Mouse (Mus musculus) forebrain, embryonic 10.5 days (tissue): ENCODE measurements around the gene Cox10. TPM values are rescaled to one million over a fixed set of nuclear protein-coding genes. Genes with fewer than 3 reads are reported as not detected.

Experiments
- DNase-seq: peaks from one replicate; pipeline ENCODE4 v3.0.0-alpha.2; 2017; ENCODE audit warnings: low spot score; ENCODE audit errors: extremely low spot score
- H3K27ac ChIP-seq: fragments of 300-500 bp; sonication (generic); 2 replicates; pipeline ENCODE4 v1.5.1; 2016; ENCODE audit warnings: mild to moderate bottlenecking
- H3K27me3 ChIP-seq: fragments of 300-500 bp; sonication (generic); 2 replicates; pipeline ENCODE4 v1.6.1; 2016; ENCODE audit warnings: mild to moderate bottlenecking; ENCODE audit not compliant: poor library complexity, severe bottlenecking
- H3K36me3 ChIP-seq: fragments of 300-500 bp; sonication (generic); replicated peaks from 2 replicates; pipeline ENCODE4 v1.6.1; 2016; ENCODE audit warnings: mild to moderate bottlenecking, moderate library complexity
- H3K4me1 ChIP-seq: fragments of 300-500 bp; sonication (generic); 2 replicates; pipeline ENCODE4 v1.6.1; 2016
- H3K4me3 ChIP-seq: fragments of 300-500 bp; sonication (generic); 2 replicates; pipeline ENCODE4 v1.5.1; 2016; ENCODE audit warnings: mild to moderate bottlenecking, moderate library complexity
- H3K9me3 ChIP-seq: fragments of 300-500 bp; sonication (generic); 2 replicates; pipeline ENCODE4 v1.6.1; 2016; ENCODE audit warnings: mild to moderate bottlenecking, moderate library complexity
- WGBS: fragments of 180-500 bp; shearing (Covaris S2); methylation state at CpG from one replicate; pipeline ENCODE4 v1.1.7; 2016; 5-methylcytosine and 5-hydroxymethylcytosine counted together
- polyA plus RNA-seq: library from polyadenylated mRNA; unstranded; fragments of >200 nt; fragmentation: Nextera tagmentation; extraction: Ambion mirVana; gene quantifications from 2 replicates; pipeline ENCODE4 v1.2.1, GENCODE M21; 2016

Gene Cox10
- polyA plus RNA-seq, 1 experiment from 2014 or later, result 29.0 TPM

DNA sequence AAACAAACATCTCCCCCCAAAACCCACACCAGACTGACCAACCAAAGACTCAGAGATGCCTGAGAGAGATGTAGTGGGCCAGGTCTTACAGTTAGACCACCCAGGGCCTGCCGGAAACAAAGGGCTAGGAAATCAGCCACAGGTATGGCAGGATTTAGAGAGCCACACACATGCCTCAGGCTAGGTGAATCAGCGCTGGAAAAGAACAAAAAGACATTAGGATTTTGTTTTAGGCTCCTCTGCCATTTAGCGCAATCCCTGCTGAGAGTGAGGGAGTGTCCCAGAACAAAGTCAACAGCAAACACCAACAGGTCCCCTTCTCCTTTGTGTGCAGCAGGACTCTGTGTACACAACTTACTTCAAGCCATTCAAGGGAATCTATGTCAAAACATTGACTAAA, 142.6 kb downstream of the Cox10 start:
- 31% methylated on average over 3 of the region's 3 CpGs for WGBS
- Histone ChIP-seq H3K9me3 (no peaks in the 10 kb centered on the region), H3K36me3 (no peaks in the 10 kb centered on the region), H3K27me3 (peaks cover 86% of the 10 kb centered on the region), H3K4me1 (no peaks in the 10 kb centered on the region), H3K27ac (no peak overlapping the region), H3K4me3 (no peak overlapping the region)
- no peak for DNase-seq

DNA sequence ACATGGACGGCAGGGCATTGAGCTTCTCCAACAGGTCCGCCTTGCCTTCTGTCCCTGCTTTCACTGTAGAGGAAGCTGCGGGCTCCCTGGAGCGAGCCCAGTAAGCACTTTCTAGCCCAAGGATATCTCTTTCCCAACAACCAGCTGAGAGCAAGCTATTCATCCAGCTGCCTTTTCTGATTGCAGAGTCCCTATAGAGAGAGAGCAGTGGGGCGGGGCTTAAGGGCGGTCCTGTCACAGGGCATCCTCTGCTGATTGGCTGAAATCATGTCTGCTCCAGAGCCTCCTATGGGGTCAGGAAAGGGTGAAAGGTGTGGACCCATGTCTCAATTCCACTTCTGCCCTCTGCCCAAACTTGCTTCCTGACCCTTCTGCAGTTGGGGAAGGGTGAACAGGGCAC, 152.4 kb downstream of the Cox10 start:
- peaks cover 69% of the 10 kb centered on the region for H3K27me3 ChIP-seq
- WGBS, result 79% methylated on average over 6 of the region's 6 CpGs
- H3K4me1 ChIP-seq, result peaks cover 40% of the 10 kb centered on the region

DNA sequence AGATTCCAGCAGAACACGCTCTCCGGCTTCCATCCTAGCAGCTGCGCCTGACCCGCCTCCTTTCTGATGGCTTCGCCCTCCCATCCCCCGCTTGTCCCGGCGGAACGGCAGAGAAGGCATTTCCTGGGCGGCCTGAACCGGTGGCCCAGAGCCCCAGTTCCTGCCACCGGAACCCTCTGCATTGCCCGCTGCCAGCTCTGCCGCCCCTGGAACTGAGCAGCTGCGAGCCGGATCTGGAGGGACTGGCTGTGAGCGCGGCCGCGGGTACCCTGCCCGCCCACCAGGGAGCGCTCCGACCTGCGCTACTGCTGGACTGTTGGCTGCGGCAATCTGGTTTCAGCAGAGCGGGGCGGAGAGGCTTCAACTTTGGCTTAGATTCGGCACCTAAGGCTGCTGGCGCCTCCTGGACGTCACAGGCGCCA, 154.1 kb downstream of the Cox10 start:
- Histone ChIP-seq H3K27ac (no peak overlapping the region; the same call in 1 of the 2 replicates), H3K36me3 (no peaks in the 10 kb centered on the region), H3K9me3 (peaks cover 3% of the 10 kb centered on the region; the same call in 1 of the 2 replicates), H3K4me3 (peak overlapping the region; percentile 51), H3K27me3 (peaks cover 81% of the 10 kb centered on the region), H3K4me1 (peaks cover 58% of the 10 kb centered on the region)
- DNase-seq, result peak; percentile 84
- WGBS, result under 1% methylated on average over 31 of the region's 31 CpGs

More for the DNA sequence above, 152.4 kb downstream of the Cox10 start:
- H3K9me3 ChIP-seq, result peaks cover 3% of the 10 kb centered on the region; the same call in 1 of the 2 replicates
- no peak overlapping the region for H3K4me3 ChIP-seq
- no peaks in the 10 kb centered on the region for H3K36me3 ChIP-seq
- H3K27ac ChIP-seq, result no peak overlapping the region
- DNase-seq, result no peak

DNA sequence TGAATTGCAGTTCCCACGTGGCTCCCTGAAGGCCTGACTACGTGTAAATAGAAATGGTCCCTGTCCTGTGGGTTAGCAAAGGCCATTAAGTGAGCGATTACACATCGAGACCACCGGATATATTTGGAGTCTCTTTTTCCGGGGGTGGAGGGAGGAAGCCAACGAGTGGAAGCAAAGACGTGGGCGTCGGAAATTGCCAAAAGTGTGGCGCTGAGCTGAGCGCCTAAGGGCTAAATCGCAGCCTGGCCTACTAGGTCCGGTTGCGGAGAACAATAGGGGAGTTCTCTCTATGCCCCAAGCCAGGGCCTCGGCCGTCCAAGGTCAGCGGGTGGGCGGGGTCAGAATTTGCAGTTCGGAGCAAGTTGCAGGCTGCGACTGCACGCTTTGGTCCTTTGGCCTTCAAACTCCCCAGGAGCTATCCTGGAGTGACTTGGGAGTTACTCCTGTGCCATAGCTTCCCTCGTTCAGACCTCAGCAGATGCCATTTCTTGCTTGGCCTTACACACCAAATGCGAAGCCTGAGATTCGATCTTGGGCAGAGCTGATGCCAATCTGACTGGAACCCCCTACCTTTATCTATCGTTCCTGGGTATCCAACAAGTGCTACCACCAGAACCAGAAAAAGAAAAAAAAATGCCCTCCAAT, 154.9 kb downstream of the Cox10 start:
- WGBS, result 2% methylated on average over 26 of the region's 26 CpGs
- H3K27me3 ChIP-seq, result peaks cover 83% of the 10 kb centered on the region
- peak; percentile 48 for DNase-seq
- peak overlapping the region; percentile 69 for H3K4me3 ChIP-seq
- no peak overlapping the region for H3K27ac ChIP-seq
- peaks cover 65% of the 10 kb centered on the region for H3K4me1 ChIP-seq
- peaks cover 3% of the 10 kb centered on the region; the same call in 1 of the 2 replicates for H3K9me3 ChIP-seq
- H3K36me3 ChIP-seq, result no peaks in the 10 kb centered on the region

DNA sequence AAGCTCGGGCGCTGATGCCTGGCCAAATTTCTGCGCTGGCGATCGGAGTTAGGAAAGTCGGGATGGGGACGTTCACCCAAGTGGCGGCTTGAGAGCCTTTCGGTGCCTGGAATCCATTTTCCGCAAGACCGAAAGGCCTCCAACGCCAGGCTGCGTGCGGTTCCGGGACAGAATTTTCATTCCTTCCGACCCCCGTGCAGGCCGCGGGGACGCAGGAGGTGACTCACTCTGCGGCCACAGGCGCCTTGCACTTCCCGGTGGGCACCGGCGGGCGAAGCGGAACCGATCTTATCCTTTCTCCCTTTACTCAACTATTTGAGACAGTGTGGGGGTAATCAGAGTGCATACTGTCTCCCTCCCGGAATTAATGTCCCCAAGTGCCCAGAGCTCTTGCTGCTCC, 155.9 kb downstream of the Cox10 start:
- H3K27me3 ChIP-seq, result peaks cover 92% of the 10 kb centered on the region

DNA sequence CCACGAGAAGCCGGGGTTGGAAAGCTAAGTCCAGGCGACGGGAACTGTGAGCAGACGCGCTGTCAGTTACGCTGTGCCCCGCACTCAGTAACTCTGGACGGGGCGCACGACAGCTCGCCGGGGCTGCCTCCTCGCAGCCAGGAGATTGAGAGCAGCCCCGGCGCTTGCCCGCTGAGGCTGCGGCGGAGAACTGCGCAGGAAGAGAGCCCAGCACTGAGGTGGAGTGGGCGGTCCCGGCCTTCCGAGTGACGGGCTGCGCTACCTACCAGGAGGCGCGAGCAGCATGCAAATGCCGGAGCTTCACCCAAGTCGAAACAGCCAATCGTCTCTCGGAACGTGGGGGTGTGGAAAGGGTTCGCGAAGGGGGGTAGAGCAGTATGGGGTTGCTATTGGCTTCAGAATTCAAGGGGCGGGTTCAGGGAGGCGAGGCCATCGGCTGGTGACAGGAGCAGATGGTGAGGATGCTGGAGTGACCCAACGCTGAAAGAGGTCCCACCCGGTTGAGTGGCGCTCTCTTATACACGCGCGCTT, 157.1 kb downstream of the Cox10 start, which contains the start of gene Hs3st3b1:
Gene Hs3st3b1, minus strand, starts transcription at position 200 of the 531 bp plus-strand sequence.
- Histone ChIP-seq H3K4me1 (peaks cover 88% of the 10 kb centered on the region), H3K36me3 (no peaks in the 10 kb centered on the region), H3K4me3 (peak within 1 kb of the TSS; percentile 69), H3K27ac (peak within 1 kb of the TSS; percentile 81), H3K9me3 (peaks cover 3% of the 10 kb centered on the region; the same call in 1 of the 2 replicates), H3K27me3 (peaks cover 100% of the 10 kb centered on the region)
- WGBS, result 0% methylated on average over 43 of the region's 43 CpGs
- DNase-seq, result peak; percentile 95

More for the DNA sequence above, 155.9 kb downstream of the Cox10 start:
- H3K27ac ChIP-seq, result peak overlapping the region; percentile 22
- H3K4me3 ChIP-seq, result peak overlapping the region; percentile 69
- no peaks in the 10 kb centered on the region for H3K36me3 ChIP-seq
- DNase-seq, result peak; percentile 58
- under 1% methylated on average over 29 of the region's 29 CpGs for WGBS
- peaks cover 3% of the 10 kb centered on the region; the same call in 1 of the 2 replicates for H3K9me3 ChIP-seq
- peaks cover 75% of the 10 kb centered on the region for H3K4me1 ChIP-seq

DNA sequence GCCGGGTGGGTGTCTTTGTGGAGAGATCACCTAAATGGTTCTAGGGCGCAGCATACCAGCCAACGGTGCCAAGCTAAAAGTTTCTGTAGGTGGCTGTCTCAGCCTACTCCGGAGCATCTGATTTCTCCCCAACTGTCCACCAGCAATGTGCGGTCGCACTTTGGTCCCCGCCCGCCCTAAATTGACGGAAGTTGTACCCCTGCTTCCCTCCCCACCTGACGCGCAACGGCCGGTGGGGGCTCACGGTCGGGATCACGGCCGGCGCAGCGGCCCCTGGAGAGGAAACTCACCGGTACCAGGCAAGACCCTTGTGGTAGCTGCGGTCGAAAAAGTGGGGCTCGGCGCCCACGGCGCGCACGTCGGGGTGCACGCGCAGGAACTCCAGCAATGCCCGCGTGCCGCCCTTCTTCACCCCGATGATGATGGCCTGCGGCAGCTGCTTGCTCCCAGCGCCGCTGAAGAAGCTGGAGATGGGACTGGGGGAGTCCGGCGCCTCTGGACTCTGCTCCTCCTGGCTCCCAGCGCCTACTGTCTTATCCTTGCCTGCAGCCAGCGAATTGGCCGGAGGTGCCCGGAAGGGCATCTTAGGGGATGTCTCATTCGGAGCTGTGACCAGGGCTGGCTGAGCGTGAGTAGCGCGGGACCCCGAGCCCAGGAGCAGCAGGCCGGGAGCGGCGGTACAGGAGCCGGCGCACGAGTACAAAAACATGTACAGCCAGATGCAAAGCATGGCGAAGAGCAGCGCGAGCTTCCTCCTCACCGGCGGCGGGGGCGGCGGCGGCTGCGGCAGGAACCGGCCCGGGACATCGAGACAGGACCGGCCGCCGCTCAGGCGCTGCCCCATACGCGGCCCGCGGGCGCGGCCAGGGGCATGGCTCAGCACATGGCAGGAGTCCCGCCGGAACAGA, 158.0 kb downstream of the Cox10 start:
- Histone ChIP-seq H3K4me3 (peak overlapping the region; percentile 69), H3K27me3 (peaks cover 100% of the 10 kb centered on the region), H3K4me1 (peaks cover 93% of the 10 kb centered on the region), H3K27ac (peak overlapping the region; percentile 81), H3K9me3 (no peaks in the 10 kb centered on the region), H3K36me3 (no peaks in the 10 kb centered on the region)
- WGBS, result under 1% methylated on average over 68 of the region's 80 CpGs
- peak; percentile 60 for DNase-seq

DNA sequence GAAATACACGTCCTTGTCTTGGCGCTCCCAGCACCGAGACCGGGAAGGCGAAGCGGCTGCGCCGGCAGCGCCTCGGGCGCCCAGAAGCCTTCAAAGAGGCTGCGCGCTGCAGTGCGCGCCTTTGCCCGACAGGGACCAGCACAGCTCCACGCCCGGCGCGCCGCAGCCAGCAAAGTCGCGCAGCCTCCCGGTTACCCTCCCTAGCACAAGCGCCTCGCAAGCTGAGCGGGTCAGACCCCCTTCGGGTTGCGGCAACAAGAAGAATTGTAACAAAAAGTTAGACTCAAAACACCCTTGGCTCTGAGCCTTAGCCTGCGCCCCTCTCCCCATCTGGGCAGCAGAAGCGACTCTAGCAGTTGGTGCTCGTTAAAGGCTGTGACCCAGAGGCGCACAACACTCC, 158.7 kb downstream of the Cox10 start:
- Histone ChIP-seq H3K9me3 (no peaks in the 10 kb centered on the region), H3K36me3 (no peaks in the 10 kb centered on the region), H3K4me1 (peaks cover 88% of the 10 kb centered on the region), H3K27ac (peak overlapping the region; percentile 81), H3K27me3 (peaks cover 100% of the 10 kb centered on the region), H3K4me3 (peak overlapping the region; percentile 69)
- WGBS, result 0% methylated on average over 33 of the region's 33 CpGs
- peak; percentile 85 for DNase-seq

DNA sequence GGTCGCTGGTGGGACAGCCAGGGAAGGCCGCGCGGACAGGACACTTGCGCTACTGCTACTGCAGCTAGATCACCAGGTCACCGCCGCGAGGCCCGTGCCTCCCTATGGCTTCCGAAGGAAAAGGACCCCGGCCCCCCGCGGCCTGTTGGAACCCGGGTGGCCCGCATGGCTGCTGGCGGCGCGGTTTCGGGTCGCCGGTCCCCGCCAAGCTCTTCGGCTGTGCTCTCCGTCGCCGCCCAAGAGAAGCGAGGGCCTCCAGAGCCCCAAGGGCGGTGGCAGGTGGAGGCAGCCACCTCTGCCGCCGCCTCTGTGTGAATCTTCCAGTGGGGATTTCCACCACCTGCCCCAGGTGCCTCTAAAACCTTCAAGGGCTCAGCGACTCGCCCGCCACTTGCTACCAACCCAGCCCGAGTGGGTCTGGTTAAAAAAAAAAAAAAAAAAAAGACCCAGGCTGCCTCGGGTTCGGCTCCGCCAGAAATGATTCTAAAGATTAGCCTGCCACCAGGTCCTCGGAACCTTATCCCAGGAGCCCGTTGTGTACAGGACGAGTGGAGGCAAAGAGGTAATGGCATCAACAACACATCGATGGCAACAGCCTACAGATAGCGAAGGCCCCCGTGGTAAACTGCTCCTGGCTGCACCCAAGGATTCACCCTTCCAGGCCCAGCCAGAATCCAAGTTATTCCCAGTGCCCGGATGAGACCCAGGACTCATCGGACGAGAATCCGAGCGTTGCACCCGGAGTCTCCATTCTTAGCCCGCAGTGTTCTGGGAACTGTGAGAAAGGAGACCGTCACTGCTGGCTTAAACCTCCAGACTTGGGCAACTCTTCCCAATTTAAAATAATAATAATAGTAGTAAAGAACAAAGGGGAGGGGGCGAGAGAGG, 159.8 kb downstream of the Cox10 start:
- H3K36me3 ChIP-seq, result no peaks in the 10 kb centered on the region
- H3K27ac ChIP-seq, result peak overlapping the region; percentile 81
- peak; percentile 47 for DNase-seq
- H3K4me3 ChIP-seq, result peak overlapping the region; percentile 69
- peaks cover 82% of the 10 kb centered on the region for H3K4me1 ChIP-seq
- H3K27me3 ChIP-seq, result peaks cover 100% of the 10 kb centered on the region
- H3K9me3 ChIP-seq, result no peaks in the 10 kb centered on the region
- under 1% methylated on average over 52 of the region's 52 CpGs for WGBS

DNA sequence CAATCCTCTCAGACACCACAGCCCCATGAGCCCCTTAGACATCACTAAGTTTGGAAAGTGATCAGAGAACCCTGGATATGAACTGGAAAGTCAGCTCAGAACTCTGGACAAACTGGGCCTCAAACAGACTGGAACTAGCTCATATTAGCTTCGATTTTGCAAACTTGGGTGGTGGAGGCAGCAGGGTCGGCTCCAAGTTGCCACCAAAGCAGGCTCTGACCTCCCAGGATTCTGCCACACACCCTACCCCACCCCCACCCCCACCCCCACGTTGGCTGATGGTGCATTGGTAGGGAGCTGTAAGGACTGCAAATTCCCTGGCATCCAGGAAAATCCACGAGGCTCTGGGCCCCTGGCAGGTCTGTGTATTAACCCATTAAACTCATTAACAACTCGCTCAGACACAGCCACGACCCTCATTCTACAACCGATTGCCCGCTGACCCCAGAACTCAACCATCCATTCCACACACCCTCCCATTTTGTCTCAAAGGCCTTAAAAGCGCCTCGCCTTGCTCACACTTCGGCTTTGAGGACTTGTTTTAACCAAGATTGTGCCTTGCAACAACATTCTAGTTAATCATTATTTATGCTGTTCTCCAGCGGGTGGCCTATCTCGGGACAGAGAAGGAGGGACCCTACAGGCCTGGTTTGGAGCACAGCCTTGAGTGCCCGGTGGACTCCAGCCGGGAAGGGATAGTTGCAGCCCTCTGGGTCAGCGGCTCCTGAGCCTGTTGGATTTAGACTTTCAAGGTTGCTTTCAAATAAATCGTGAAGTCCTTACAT, 160.8 kb downstream of the Cox10 start:
- peak; percentile 43 for DNase-seq
- peaks cover 99% of the 10 kb centered on the region for H3K27me3 ChIP-seq
- WGBS, result 4% methylated on average over 17 of the region's 17 CpGs
- H3K4me3 ChIP-seq, result peak overlapping the region; percentile 69
- no peaks in the 10 kb centered on the region for H3K36me3 ChIP-seq
- H3K9me3 ChIP-seq, result no peaks in the 10 kb centered on the region
- H3K4me1 ChIP-seq, result peaks cover 81% of the 10 kb centered on the region
- peak overlapping the region; percentile 81; the same call in 1 of the 2 replicates for H3K27ac ChIP-seq

DNA sequence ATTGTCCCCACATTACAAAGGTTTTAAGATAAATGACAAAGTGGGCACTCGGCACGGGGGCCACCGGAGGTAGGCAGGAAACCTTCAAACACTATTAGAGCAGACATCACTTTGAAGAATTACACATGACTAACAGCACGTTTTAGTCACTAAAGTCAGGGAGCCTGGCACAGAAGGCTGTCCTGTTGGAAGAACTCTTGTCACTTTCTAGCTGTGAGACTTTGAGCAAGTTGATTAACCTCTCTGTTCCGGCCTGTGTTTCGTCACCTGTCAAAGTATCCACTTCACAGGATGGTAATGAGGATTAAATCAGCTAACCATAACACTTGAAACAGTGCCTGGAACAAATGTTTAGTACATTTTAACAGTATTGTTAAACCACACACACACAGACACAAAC, 161.7 kb downstream of the Cox10 start:
- Histone ChIP-seq H3K36me3 (no peaks in the 10 kb centered on the region), H3K4me1 (peaks cover 72% of the 10 kb centered on the region), H3K9me3 (no peaks in the 10 kb centered on the region), H3K27me3 (peaks cover 99% of the 10 kb centered on the region), H3K4me3 (no peak overlapping the region), H3K27ac (no peak overlapping the region)
- DNase-seq, result no peak
- WGBS, result 28% methylated on average over 6 of the region's 6 CpGs
